Mouse (Mus musculus) heart, embryonic 14.5 days (tissue): Measurements from ENCODE around the gene Hebp1. TPM values are rescaled to one million over a fixed set of nuclear protein-coding genes. Genes with fewer than 3 reads are reported as not detected.
A peak's percentile ranks its signal among the peaks of the same experiment; 100 is the strongest.

Experiments used
- ATAC-seq: fragments of 200-750 bp; cut with Nextera tagmentation; 2 replicates; pipeline ENCODE4 v1.8.0; 2017; ENCODE audit warnings: low read depth, moderate TSS enrichment; ENCODE audit not compliant: insufficient number of reproducible peaks, insufficient read depth, low FRiP score
- H3K27ac ChIP-seq, 2 experiments: fragments of 200-500 bp in 1 of 2; fragments of 300-500 bp in 1 of 2; sonication (generic) in 1 of 2; replicated peaks in 1 of 2; 2 replicates each; pipeline ENCODE4 v1.5.1; 2012 to 2014; ENCODE audit warnings: low read depth in 2 of 2, low read length in 2 of 2, control low read depth in 1 of 2, mild to moderate bottlenecking in 1 of 2, mixed read lengths in 1 of 2; ENCODE audit not compliant: control insufficient read depth in 1 of 2, insufficient read depth in 1 of 2
- H3K27me3 ChIP-seq: fragments of 300-500 bp; sonication (generic); 2 replicates; pipeline ENCODE4 v1.6.1; 2014; ENCODE audit warnings: mild to moderate bottlenecking, low read length, control low read depth; ENCODE audit not compliant: control insufficient read depth, insufficient read depth
- H3K36me3 ChIP-seq: fragments of 300-500 bp; sonication (generic); 2 replicates; pipeline ENCODE4 v1.6.1; 2014; ENCODE audit warnings: mild to moderate bottlenecking, control low read depth, low read length, mixed read lengths; ENCODE audit not compliant: control insufficient read depth, insufficient read depth
- H3K4me1 ChIP-seq, 2 experiments: fragments of 200-500 bp in 1 of 2; fragments of 300-500 bp in 1 of 2; sonication (generic) in 1 of 2; 2 replicates each; pipeline ENCODE4 v1.6.1; 2012 to 2014; ENCODE audit warnings: low read length in 2 of 2, control low read depth in 1 of 2, mixed read lengths in 1 of 2; ENCODE audit not compliant: control insufficient read depth in 2 of 2, insufficient read depth in 2 of 2
- H3K4me2 ChIP-seq: fragments of 300-500 bp; sonication (generic); 2 replicates; pipeline ENCODE4 v1.6.1; 2014; ENCODE audit warnings: mild to moderate bottlenecking, low read length
- H3K4me3 ChIP-seq, 2 experiments: fragments of 200-500 bp in 1 of 2; fragments of 300-500 bp in 1 of 2; sonication (generic) in 1 of 2; 2 replicates each; pipeline ENCODE4 v1.5.1; 2012 to 2014; ENCODE audit warnings: low read length in 2 of 2, mild to moderate bottlenecking in 2 of 2, control low read depth in 1 of 2, low read depth in 1 of 2, moderate library complexity in 1 of 2; ENCODE audit not compliant: control insufficient read depth in 1 of 2, insufficient read depth in 1 of 2
- H3K9ac ChIP-seq: fragments of 300-500 bp; sonication (generic); 2 replicates; pipeline ENCODE4 v1.6.1; 2014; ENCODE audit warnings: mild to moderate bottlenecking, low read length
- H3K9me3 ChIP-seq: fragments of 300-500 bp; sonication (generic); 2 replicates; pipeline ENCODE4 v1.6.1; 2016; ENCODE audit warnings: low read length, control low read depth; ENCODE audit not compliant: control insufficient read depth
- WGBS: fragments of 180-500 bp; shearing (Covaris S2); extraction: QIAGEN DNeasy Blood & Tissue Kit; methylation state at CpG from one replicate; pipeline ENCODE4 v1.1.7; 2014; 5-methylcytosine and 5-hydroxymethylcytosine counted together
- polyA plus RNA-seq: library from polyadenylated mRNA; unstranded; fragments of >200 nt; fragmentation: Nextera tagmentation; extraction: Ambion mirVana; gene quantifications from 2 replicates; pipeline ENCODE4 v1.2.1, GENCODE M21; 2014

Hebp1 gene
- polyA plus RNA-seq, 1 experiment from 2014 or later, result 9.2 TPM

GRCm38 (mm10) chr6:135092798-135093470 lies 104.9 kb downstream of the Hebp1 start:
- Histone ChIP-seq H3K27me3 (peaks cover 3% of the 10 kb centered on the region; the same call in 1 of the 2 replicates), H3K9ac (no peak overlapping the region), H3K4me2 (no peak overlapping the region), H3K27ac (no peak overlapping the region), H3K4me3 (no peak overlapping the region), H3K36me3 (no peaks in the 10 kb centered on the region), H3K9me3 (no peaks in the 10 kb centered on the region), H3K4me1 (no peaks in the 10 kb centered on the region)
- no peak for ATAC-seq
- 87% methylated on average over 12 of the region's 12 CpGs for WGBS

GRCm38 (mm10) chr6:135090661-135091060 lies 107.2 kb downstream of the Hebp1 start:
- Histone ChIP-seq H3K9me3 (no peaks in the 10 kb centered on the region), H3K4me2 (no peak overlapping the region), H3K27ac (no peak overlapping the region), H3K27me3 (peaks cover 3% of the 10 kb centered on the region; the same call in 1 of the 2 replicates), H3K4me1 (no peaks in the 10 kb centered on the region), H3K36me3 (no peaks in the 10 kb centered on the region), H3K4me3 (no peak overlapping the region), H3K9ac (no peak overlapping the region)
- no peak for ATAC-seq
- 79% methylated on average over 4 of the region's 4 CpGs for WGBS

GRCm38 (mm10) chr6:135089786-135090185 lies 108.0 kb downstream of the Hebp1 start:
- WGBS, result 15% methylated on average over 8 of the region's 8 CpGs
- H3K4me2 ChIP-seq, result no peak overlapping the region

GRCm38 (mm10) chr6:135087721-135088451 lies 109.9 kb downstream of the Hebp1 start:
- H3K9ac ChIP-seq, result 0 out of 2 replicates have a peak overlapping the region, but pooled peaks have one; percentile 17
- H3K9me3 ChIP-seq, result no peaks in the 10 kb centered on the region
- H3K4me2 ChIP-seq, result peak overlapping the region; percentile 46
- ATAC-seq, result peak; percentile 66
- peak overlapping the region in 1 of 2 experiments; percentile 2; a peak in 2 of 4 replicates for H3K4me3 ChIP-seq
- peaks cover 3% of the 10 kb centered on the region; the same call in 1 of the 2 replicates for H3K27me3 ChIP-seq
- H3K4me1 ChIP-seq, result no peaks in the 10 kb centered on the region
- H3K27ac ChIP-seq, result no peak overlapping the region
- 27% methylated on average over 19 of the region's 19 CpGs for WGBS
- H3K36me3 ChIP-seq, result no peaks in the 10 kb centered on the region

More at GRCm38 (mm10) chr6:135089786-135090185, 108.0 kb downstream of the Hebp1 start:
- Histone ChIP-seq H3K4me1 (no peaks in the 10 kb centered on the region), H3K4me3 (no peak overlapping the region), H3K9me3 (no peaks in the 10 kb centered on the region), H3K36me3 (no peaks in the 10 kb centered on the region), H3K27ac (no peak overlapping the region), H3K9ac (no peak overlapping the region), H3K27me3 (peaks cover 3% of the 10 kb centered on the region; the same call in 1 of the 2 replicates)
- no peak for ATAC-seq

Other genes with a start within 250 kb of the Hebp1 start
- 8.6 and 9.1 TPM in 2 replicates for gene Apold1, start 216.3 kb downstream of the Hebp1 start, polyA plus RNA-seq
- 61.1 and 69.4 TPM in 2 replicates for gene Ddx47, start 186.4 kb downstream of the Hebp1 start, polyA plus RNA-seq
- 3.1 and 3.4 TPM in 2 replicates for gene Gprc5a, start 132.4 kb downstream of the Hebp1 start, polyA plus RNA-seq
- not detected in 2 replicates for gene Gprc5d, start 79.7 kb downstream of the Hebp1 start, polyA plus RNA-seq
- 7.9 and 8.9 TPM in 2 replicates for gene Fam234b, start within 50 bp of the Hebp1 start, polyA plus RNA-seq
- 0.71 and 0.74 TPM in 2 replicates for gene Gsg1, start 56.3 kb upstream of the Hebp1 start, polyA plus RNA-seq
- gene Pbp2, start 112.4 kb upstream of the Hebp1 start, polyA plus RNA-seq, result not detected in 2 replicates
- gene Emp1, start 164.5 kb upstream of the Hebp1 start, polyA plus RNA-seq, result 16.6 and 17.2 TPM in 2 replicates